Mouse (Mus musculus) olfactory bulb, adult 2 months (tissue): ENCODE measurements around the gene Kctd4.

Experiments
- CTCF ChIP-seq: fragments of 200-500 bp; IDR thresholded peaks from 2 replicates; pipeline ENCODE4 v1.5.1; 2012; ENCODE audit warnings: low read depth, mild to moderate bottlenecking, low read length, moderate library complexity; ENCODE audit not compliant: insufficient read depth
- POLR2A ChIP-seq: fragments of 200-500 bp; IDR thresholded peaks from 2 replicates; pipeline ENCODE4 v1.6.1; 2012; ENCODE audit warnings: mild to moderate bottlenecking, low read depth, low read length, moderate library complexity; ENCODE audit not compliant: insufficient read depth

DNA sequence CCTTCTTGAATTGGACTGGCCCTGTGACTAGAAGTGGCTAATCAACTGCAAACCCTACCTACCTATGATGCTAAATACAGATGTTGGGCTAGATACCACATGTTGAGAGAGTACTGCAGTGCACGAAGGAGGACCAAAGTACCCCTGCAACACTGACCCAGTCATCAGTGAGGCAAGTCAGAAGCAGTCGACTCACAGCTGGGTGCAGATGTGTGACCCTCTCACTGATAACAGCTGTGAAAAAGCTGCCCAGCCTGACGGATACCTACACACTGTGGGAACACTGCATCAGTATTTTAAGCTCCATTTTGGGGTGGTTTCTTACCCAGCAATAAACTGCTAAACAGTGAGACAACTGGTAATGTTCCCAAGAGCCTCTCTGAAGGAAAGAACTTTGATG lies 21.3 kb downstream of the Kctd4 start:
- no peak for TF ChIP-seq CTCF
- TF ChIP-seq POLR2A: no peak
